Mouse (Mus musculus) hindbrain, embryonic 14.5 days (tissue): ENCODE results near the gene Lax1. TPM values are rescaled to one million over a fixed set of nuclear protein-coding genes. Genes with fewer than 3 reads are reported as not detected.

Experiments
- ATAC-seq: fragments of 200-750 bp; cut with Nextera tagmentation; 2 replicates; pipeline ENCODE4 v1.8.0; 2017; ENCODE audit warnings: moderate number of reproducible peaks, mild to moderate bottlenecking, moderate TSS enrichment, moderate library complexity; ENCODE audit not compliant: low FRiP score
- DNase-seq: peaks from one replicate; pipeline ENCODE4 v3.0.0-alpha.2; 2015; ENCODE audit warnings: low spot score
- H3K27ac ChIP-seq: fragments of 300-500 bp; sonication (generic); 2 replicates; pipeline ENCODE4 v1.5.1; 2014; ENCODE audit warnings: mild to moderate bottlenecking, moderate library complexity
- H3K27me3 ChIP-seq: fragments of 300-500 bp; sonication (generic); 2 replicates; pipeline ENCODE4 v1.6.1; 2014; ENCODE audit warnings: mild to moderate bottlenecking, low read length, mixed read lengths; ENCODE audit not compliant: control insufficient read depth, insufficient read depth
- H3K36me3 ChIP-seq: fragments of 300-500 bp; sonication (generic); replicated peaks from 2 replicates; pipeline ENCODE4 v1.6.1; 2014; ENCODE audit not compliant: control insufficient read depth, insufficient read depth
- H3K4me1 ChIP-seq: fragments of 300-500 bp; sonication (generic); replicated peaks from 2 replicates; pipeline ENCODE4 v1.6.1; 2014; ENCODE audit warnings: antibody characterized with exemption, low read length, mixed read lengths; ENCODE audit not compliant: control insufficient read depth, insufficient read depth
- H3K4me2 ChIP-seq: fragments of 300-500 bp; sonication (generic); replicated peaks from 2 replicates; pipeline ENCODE4 v1.6.1; 2014; ENCODE audit warnings: mild to moderate bottlenecking, moderate library complexity
- H3K4me3 ChIP-seq: fragments of 300-500 bp; sonication (generic); replicated peaks from 2 replicates; pipeline ENCODE4 v1.5.1; 2014; ENCODE audit warnings: mild to moderate bottlenecking, low read length
- H3K9ac ChIP-seq: fragments of 300-500 bp; sonication (generic); 2 replicates; pipeline ENCODE4 v1.6.1; 2014
- H3K9me3 ChIP-seq: fragments of 300-500 bp; sonication (generic); 2 replicates; pipeline ENCODE4 v1.6.1; 2016; ENCODE audit warnings: low read length; ENCODE audit not compliant: control insufficient read depth
- WGBS: fragments of 180-500 bp; shearing (Covaris S2); extraction: QIAGEN DNeasy Blood & Tissue Kit; methylation state at CpG from one replicate; pipeline ENCODE4 v1.1.7; 2014; 5-methylcytosine and 5-hydroxymethylcytosine counted together
- polyA plus RNA-seq: library from polyadenylated mRNA; unstranded; fragments of >200 nt; fragmentation: Nextera tagmentation; extraction: Ambion mirVana; gene quantifications from 2 replicates; pipeline ENCODE4 v1.2.1, GENCODE M21; 2014

Gene Lax1
- 0.13 TPM in 1 of 2 replicates, not detected in the other for polyA plus RNA-seq

DNA sequence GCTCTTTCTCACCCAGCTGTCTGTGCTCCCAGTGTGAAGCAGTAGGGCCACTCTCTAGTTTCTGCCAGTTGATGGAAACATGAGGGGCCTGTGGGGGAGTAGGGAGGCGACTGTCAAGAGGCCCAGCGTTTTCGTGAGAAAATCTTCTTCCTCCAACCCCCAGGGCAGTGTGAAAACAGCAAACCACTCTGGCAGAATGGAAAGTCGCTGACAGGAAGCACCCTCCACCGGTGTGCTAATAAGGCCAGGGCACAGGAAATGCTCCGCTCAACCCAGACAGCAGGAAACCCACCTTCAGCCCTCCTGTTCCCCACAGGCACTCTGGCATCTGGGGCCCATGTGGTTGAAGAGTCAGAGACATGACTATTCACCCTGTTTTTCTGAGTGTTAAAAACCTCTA lies at the start of gene Lax1:
TSS of gene Lax1 (minus strand) at position 212 of the 400 bp plus-strand sequence.
- Histone ChIP-seq H3K27me3 (no peaks in the 10 kb centered on the region), H3K9me3 (no peaks in the 10 kb centered on the region), H3K36me3 (no peaks in the 10 kb centered on the region), H3K9ac (no peak within 1 kb of the TSS), H3K4me3 (no peak within 1 kb of the TSS), H3K4me2 (no peak within 1 kb of the TSS), H3K27ac (no peak within 1 kb of the TSS), H3K4me1 (no peaks in the 10 kb centered on the region)
- ATAC-seq, result no peak
- WGBS, result 60% methylated on average over 6 of the region's 6 CpGs
- no peak for DNase-seq

DNA sequence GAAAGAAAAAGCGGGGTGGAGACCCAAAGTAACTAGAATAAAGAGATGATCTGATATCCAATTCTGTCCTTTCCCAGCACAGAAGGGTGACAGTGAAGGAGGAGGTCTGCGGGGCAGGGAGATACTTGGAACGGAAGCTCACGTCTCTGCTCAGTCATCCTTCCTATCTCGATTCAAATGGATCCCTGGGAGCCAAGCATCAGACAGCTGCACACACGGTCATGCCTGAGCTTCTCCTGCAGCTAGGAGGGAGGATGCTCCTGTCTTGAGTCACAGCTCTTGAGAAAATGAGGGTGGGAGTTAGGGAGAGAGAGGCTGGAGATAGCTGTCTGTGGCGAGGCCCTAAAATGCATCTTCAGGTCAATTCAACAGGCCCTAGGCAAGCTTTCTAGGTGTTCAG lies 46.8 kb upstream of the Lax1 start:
- Histone ChIP-seq H3K9ac (0 out of 2 replicates have a peak overlapping the region, but pooled peaks have one; percentile 85), H3K4me1 (peaks cover 12% of the 10 kb centered on the region), H3K4me2 (0 out of 2 replicates have a peak overlapping the region, but pooled peaks have one; percentile 61), H3K27me3 (no peaks in the 10 kb centered on the region), H3K9me3 (no peaks in the 10 kb centered on the region), H3K36me3 (peaks cover 7% of the 10 kb centered on the region; the same call in 1 of the 2 replicates), H3K27ac (no peak overlapping the region), H3K4me3 (no peak overlapping the region)
- 61% methylated on average over 7 of the region's 7 CpGs for WGBS
- peak; percentile 46; the same call in 1 of the 2 replicates for ATAC-seq
- no peak for DNase-seq

DNA sequence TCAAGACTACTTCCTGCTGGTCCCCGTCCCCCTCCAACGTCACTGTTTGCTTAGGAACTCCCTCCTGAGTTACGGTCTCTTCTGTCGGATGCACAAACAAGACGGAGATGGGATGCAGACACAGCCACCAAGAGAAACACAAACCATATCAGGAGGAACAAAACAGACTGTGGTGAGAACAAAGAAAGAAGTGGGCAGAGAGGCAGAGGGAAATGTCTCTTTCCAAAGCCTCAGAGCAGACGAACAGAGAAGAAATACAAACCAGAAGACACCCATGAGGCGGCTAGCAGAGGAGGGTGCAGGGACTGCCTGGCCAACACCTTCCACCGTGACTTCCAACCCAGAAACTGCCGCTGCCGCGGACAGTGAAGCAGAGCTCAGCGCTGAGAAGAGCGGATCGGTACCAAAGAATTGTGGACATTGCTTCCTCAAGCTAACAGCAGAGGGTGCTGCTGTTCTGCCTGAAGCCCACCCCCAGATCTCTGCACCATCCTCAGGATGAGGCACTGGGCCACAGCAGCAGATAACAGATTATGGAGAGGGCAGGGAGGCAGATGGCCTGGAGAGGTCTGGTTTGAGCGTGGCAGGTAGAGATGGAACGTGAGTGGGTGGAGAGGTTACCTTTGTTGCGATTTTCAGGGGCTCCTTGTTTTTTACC lies 46.2 kb upstream of the Lax1 start:
- peaks cover 11% of the 10 kb centered on the region for H3K36me3 ChIP-seq
- peak; percentile 92 for ATAC-seq
- no peaks in the 10 kb centered on the region for H3K27me3 ChIP-seq
- peak overlapping the region; percentile 61 for H3K4me2 ChIP-seq
- H3K9me3 ChIP-seq, result no peaks in the 10 kb centered on the region
- WGBS, result 14% methylated on average over 17 of the region's 17 CpGs
- 0 out of 2 replicates have a peak overlapping the region, but pooled peaks have one; percentile 35 for H3K27ac ChIP-seq
- H3K4me1 ChIP-seq, result peaks cover 12% of the 10 kb centered on the region
- DNase-seq, result peak; percentile 90
- H3K4me3 ChIP-seq, result peak overlapping the region; percentile 42
- H3K9ac ChIP-seq, result peak overlapping the region; percentile 85

DNA sequence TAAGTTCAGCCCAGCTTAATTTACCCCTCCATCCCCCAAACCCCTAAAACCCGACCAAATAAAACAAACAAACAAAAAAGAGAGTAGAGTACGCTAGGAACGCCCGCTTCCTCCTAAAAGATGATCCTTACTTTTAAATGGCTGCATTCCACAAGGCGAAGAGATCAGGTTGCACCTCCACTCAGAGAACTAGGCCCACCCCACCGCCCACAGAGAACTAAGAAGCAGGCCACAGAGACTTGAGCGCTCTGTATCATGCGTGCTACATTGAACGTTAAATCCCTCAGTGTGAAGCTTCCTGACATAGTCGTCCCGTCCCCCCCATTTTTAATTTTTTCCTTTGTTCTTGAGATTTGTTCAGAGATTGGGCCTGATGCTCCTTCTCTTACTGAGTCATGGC lies 42.9 kb upstream of the Lax1 start:
- Histone ChIP-seq H3K9me3 (no peaks in the 10 kb centered on the region), H3K9ac (no peak overlapping the region), H3K27ac (no peak overlapping the region), H3K27me3 (no peaks in the 10 kb centered on the region), H3K4me2 (no peak overlapping the region), H3K36me3 (peaks cover 36% of the 10 kb centered on the region), H3K4me3 (no peak overlapping the region), H3K4me1 (peaks cover 12% of the 10 kb centered on the region)
- ATAC-seq, result no peak
- WGBS, result 72% methylated on average over 11 of the region's 11 CpGs
- DNase-seq, result no peak

DNA sequence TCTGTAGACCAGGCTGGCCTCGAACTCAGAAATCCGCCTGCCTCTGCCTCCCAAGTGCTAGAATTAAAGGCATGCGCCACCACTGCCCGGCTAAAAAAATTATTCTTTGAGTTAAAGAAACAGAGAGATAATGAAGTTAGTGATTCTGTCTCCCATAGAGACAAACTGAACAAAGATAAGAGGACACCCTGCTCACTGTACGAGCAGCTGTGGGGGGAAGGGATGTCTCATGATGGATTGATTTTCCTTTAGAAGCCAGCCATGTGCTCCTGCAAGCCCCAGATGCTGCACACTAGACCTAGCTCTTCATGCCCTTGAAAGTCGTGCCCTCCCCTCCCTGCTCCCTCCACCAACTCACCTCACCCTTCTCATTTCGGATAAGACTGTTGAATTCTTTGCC lies 38.4 kb upstream of the Lax1 start:
- Histone ChIP-seq H3K9ac (no peak overlapping the region), H3K4me1 (no peaks in the 10 kb centered on the region), H3K4me2 (no peak overlapping the region), H3K4me3 (no peak overlapping the region), H3K36me3 (peaks cover 51% of the 10 kb centered on the region), H3K27me3 (no peaks in the 10 kb centered on the region), H3K9me3 (no peaks in the 10 kb centered on the region), H3K27ac (no peak overlapping the region)
- WGBS, result 76% methylated on average over 7 of the region's 7 CpGs
- DNase-seq (no peak), ATAC-seq (no peak)

DNA sequence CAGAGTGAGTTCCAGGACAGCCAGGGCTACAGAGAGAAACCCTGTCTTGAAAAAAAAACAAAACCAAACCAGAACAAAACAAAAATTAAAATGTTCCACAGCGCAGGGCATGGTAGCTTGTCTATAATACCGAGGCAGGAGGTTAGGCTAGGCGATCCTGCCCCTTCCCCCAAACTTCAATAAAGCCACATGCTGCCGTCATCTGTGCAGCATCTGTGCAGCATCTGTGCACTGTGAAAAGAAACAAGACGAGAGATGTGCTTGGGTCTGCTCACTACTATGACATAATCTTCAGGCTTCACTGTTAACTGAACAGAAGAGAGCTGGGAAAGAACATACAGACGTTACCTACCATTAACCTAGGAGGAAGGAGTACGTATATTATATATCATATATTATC lies 30.4 kb upstream of the Lax1 start:
- no peak overlapping the region for H3K4me3 ChIP-seq
- no peak for ATAC-seq
- no peak overlapping the region for H3K4me2 ChIP-seq
- H3K4me1 ChIP-seq, result no peaks in the 10 kb centered on the region
- WGBS, result 78% methylated on average over 7 of the region's 7 CpGs
- no peaks in the 10 kb centered on the region for H3K9me3 ChIP-seq
- H3K27ac ChIP-seq, result no peak overlapping the region
- H3K9ac ChIP-seq, result no peak overlapping the region
- no peak for DNase-seq
- H3K27me3 ChIP-seq, result no peaks in the 10 kb centered on the region
- H3K36me3 ChIP-seq, result peaks cover 18% of the 10 kb centered on the region

DNA sequence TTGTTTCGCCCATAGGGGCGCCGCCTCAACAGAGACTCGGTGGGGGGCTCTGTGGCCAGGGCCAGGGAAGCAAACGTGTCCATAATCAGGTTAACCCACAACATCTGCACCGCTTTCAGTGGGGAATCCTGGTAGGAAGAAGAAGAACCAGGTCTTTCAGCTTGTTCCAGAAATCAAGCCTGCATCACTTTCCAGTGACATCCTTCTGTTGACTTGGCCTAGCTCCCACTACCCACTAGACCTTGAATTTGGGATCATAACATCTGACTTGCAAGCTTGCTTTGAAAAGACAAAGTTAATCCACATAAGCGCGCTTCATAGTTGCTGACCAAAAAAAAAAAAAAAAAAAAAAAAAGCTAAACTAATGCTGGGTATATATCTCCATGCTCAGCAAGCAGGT lies 28.9 kb upstream of the Lax1 start:
- Histone ChIP-seq H3K4me2 (no peak overlapping the region), H3K9ac (no peak overlapping the region), H3K27ac (no peak overlapping the region), H3K4me1 (no peaks in the 10 kb centered on the region), H3K4me3 (no peak overlapping the region), H3K27me3 (no peaks in the 10 kb centered on the region), H3K9me3 (no peaks in the 10 kb centered on the region), H3K36me3 (peaks cover 25% of the 10 kb centered on the region)
- DNase-seq (no peak), ATAC-seq (no peak)
- 90% methylated on average over 8 of the region's 8 CpGs for WGBS

DNA sequence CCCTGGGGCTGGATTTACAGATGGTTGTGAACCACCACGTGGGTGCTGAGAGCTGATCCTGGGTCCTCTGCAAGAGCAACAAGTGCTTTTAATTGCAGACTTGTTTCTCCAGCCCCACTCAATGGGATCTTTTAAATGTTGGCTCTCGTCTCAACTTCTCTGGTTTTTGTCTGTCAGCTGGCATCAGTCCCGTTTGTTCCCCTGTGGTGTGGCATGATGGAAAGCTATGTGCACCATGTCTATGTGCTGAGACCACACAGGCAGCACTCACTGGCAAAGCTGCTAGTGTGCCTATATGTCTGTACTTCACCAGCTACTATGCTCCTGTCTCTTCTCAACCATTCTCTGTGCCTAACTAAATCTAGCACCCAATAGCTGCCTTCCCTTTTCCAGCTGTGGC lies 28.4 kb upstream of the Lax1 start:
- Histone ChIP-seq H3K27ac (no peak overlapping the region), H3K9ac (no peak overlapping the region), H3K9me3 (no peaks in the 10 kb centered on the region), H3K4me1 (no peaks in the 10 kb centered on the region), H3K4me3 (no peak overlapping the region), H3K27me3 (no peaks in the 10 kb centered on the region), H3K4me2 (no peak overlapping the region), H3K36me3 (peaks cover 25% of the 10 kb centered on the region)
- 68% methylated on average over 3 of the region's 3 CpGs for WGBS
- no peak for DNase-seq
- ATAC-seq, result no peak

DNA sequence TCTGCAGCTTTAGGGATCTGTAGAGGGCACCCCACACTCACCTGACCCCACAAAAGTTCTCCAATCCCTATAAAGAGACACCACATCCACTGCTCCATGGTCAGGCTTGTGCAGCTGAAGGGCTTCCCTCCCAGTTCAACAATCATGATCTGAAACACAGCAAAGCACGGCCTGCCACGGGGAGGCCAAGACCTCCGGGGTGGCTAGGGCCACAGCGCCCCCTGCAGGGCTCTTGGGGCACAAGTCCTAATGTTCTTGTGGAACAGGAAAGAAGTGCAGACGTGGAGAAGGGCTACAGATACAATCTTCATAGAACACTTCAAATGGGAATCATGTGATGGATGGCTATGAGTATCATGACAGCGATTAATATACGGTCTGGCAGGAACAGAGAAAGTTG lies 26.6 kb upstream of the Lax1 start:
- DNase-seq (no peak), ATAC-seq (no peak)
- 26% methylated on average over 7 of the region's 7 CpGs for WGBS
- Histone ChIP-seq H3K4me2 (no peak overlapping the region), H3K27me3 (no peaks in the 10 kb centered on the region), H3K36me3 (peaks cover 25% of the 10 kb centered on the region), H3K9me3 (no peaks in the 10 kb centered on the region), H3K9ac (no peak overlapping the region), H3K4me1 (peaks cover 10% of the 10 kb centered on the region; the same call in 1 of the 2 replicates), H3K27ac (no peak overlapping the region), H3K4me3 (no peak overlapping the region)
